Mouse (Mus musculus) limb, embryonic 10.5 days (tissue): ENCODE measurements at regions not wholly inside any gene's neighbourhood (a gene's known extent, or its start where the extent isn't known, plus 50 kb on each side); places are given as distances from the start of the nearest gene placed in this dataset.

Experiments used
- DNase-seq: peaks from one replicate; pipeline ENCODE4 v3.0.0-alpha.2; 2017; ENCODE audit warnings: low spot score
- H3K27ac ChIP-seq: fragments of 300-500 bp; sonication (generic); 2 replicates; pipeline ENCODE4 v1.5.1; 2016; ENCODE audit warnings: mild to moderate bottlenecking
- H3K27me3 ChIP-seq: fragments of 300-500 bp; sonication (generic); 2 replicates; pipeline ENCODE4 v1.6.1; 2016; ENCODE audit warnings: low read depth, mild to moderate bottlenecking; ENCODE audit not compliant: poor library complexity, severe bottlenecking
- H3K36me3 ChIP-seq: fragments of 300-500 bp; sonication (generic); 2 replicates; pipeline ENCODE4 v1.6.1; 2016; ENCODE audit warnings: mild to moderate bottlenecking, moderate library complexity
- H3K4me1 ChIP-seq: fragments of 300-500 bp; sonication (generic); 2 replicates; pipeline ENCODE4 v1.6.1; 2016
- H3K4me3 ChIP-seq: fragments of 300-500 bp; sonication (generic); 2 replicates; pipeline ENCODE4 v1.5.1; 2016; ENCODE audit warnings: mild to moderate bottlenecking, moderate library complexity
- H3K9me3 ChIP-seq: fragments of 300-500 bp; sonication (generic); replicated peaks from 2 replicates; pipeline ENCODE4 v1.6.1; 2016; ENCODE audit warnings: mild to moderate bottlenecking
- WGBS: fragments of 180-500 bp; shearing (Covaris S2); methylation state at CpG from one replicate; pipeline ENCODE4 v1.1.7; 2016; 5-methylcytosine and 5-hydroxymethylcytosine counted together

DNA sequence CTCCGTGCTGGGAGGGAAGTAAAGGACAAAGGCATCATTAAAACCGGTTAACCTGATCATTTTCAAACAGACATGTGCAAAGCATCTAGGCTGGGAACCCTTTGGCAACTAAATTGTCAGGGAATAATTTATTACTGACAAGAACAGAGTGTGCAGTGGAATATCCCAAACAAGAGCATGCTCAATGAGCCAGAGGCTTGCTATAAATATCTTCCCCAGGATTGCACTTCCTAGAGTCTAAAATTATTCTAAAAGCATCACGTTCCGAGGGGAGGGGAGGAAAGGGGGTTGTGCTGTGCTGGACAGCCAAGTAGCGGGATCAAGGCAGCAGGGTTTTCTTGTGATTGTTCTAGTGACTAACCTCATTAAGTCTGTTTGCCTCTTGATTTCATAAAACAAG, 356.0 kb upstream of the Cited2 start:
- Histone ChIP-seq H3K4me3 (no peak overlapping the region), H3K27me3 (no peaks in the 10 kb centered on the region), H3K4me1 (peaks cover 9% of the 10 kb centered on the region), H3K9me3 (no peaks in the 10 kb centered on the region), H3K27ac (no peak overlapping the region), H3K36me3 (no peaks in the 10 kb centered on the region)
- WGBS: 26% methylated on average over 5 of the region's 5 CpGs
- no peak for DNase-seq

DNA sequence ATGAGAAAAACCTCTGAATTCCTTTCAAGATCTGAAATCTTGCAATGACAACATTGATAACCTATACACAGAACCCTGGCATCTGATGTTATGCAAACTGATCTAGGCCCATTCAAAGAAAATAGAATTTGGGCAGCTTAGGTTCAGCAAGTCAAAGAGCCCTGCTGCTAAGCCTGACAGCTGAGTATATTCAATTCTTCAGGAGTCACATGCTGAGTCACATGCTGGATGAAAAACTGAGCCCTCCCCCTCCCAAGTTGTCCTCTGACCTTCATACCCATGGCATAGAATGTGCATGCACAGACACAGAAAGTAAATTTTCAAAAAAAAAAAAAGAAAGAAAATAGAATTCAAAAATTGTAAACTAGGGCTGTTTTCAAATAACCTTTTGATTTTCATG, 355.6 kb upstream of the Cited2 start:
- no peaks in the 10 kb centered on the region for H3K27me3 ChIP-seq
- H3K36me3 ChIP-seq: no peaks in the 10 kb centered on the region
- no peak for DNase-seq

DNA sequence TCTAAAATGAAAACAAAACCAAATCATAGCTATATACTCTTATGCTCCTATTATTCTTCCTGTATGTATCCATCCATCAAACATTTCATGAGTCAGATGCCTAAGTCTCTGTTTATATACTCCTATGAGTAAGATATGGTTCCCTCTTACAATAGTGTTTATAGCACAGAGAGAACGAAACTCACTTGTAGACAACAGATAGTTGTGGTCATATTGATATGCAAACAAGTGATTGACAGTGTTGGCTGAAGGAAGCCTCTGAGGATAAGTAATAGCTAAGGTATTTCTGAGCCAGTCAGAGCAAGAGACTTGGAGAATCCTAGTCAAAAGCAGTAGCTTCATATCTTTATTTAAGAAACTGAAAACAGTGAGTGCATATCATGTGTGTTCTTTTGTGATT, 354.4 kb upstream of the Cited2 start:
- Histone ChIP-seq H3K36me3 (no peaks in the 10 kb centered on the region), H3K4me3 (no peak overlapping the region), H3K27ac (no peak overlapping the region), H3K4me1 (peaks cover 9% of the 10 kb centered on the region), H3K9me3 (no peaks in the 10 kb centered on the region), H3K27me3 (no peaks in the 10 kb centered on the region)
- 87% methylated on average over 1 of the region's 1 CpGs for WGBS
- DNase-seq: no peak

More for the DNA sequence above, 355.6 kb upstream of the Cited2 start:
- H3K9me3 ChIP-seq: no peaks in the 10 kb centered on the region
- no peak overlapping the region for H3K4me3 ChIP-seq
- H3K27ac ChIP-seq: no peak overlapping the region
- peaks cover 9% of the 10 kb centered on the region for H3K4me1 ChIP-seq

DNA sequence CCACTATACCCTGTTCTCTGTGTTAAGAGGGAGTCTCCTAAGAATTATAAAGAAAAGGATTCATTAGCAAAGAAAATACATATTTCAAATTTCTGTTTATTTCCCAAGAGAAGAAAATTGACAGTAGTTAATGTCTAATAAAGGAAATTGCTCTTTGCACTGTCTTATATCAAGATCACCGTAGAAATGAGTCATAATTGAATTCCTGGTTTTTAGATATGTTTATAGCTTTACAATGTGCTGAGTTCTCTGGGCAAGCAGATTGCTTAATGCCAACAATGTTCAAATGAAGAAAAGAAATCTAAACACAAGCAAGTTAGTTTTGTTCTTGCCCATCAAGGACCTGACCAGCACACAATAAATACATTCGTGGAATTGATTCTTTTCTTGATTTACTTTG, 350.1 kb upstream of the Cited2 start:
- WGBS: 92% methylated on average over 2 of the region's 2 CpGs

DNA sequence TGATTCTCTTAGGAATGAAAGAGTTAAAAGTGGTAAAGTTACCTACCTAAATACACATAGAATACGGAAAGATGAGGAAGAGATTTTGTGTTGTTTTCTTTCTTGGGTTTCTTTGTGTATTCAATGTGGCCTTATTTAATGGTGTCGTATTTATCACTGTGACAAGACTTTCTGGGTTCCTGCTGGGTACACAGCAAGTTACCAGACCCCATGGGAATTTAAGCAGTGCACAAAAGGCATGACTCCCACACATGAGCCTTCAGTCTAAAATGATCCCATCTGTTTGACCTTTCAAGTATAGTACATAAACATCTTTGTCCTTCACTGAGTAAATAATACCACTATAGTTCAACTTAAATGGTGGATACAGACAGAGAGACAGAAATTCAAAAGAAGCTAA, 349.0 kb upstream of the Cited2 start:
- WGBS: 49% methylated on average over 2 of the region's 2 CpGs
- no peak for DNase-seq
- H3K4me3 ChIP-seq: no peak overlapping the region

More for the DNA sequence above, 350.1 kb upstream of the Cited2 start:
- Histone ChIP-seq H3K4me3 (no peak overlapping the region), H3K4me1 (0 out of 2 replicates have a peak, but pooled peaks cover 7% of the 10 kb centered on the region), H3K27me3 (no peaks in the 10 kb centered on the region), H3K9me3 (no peaks in the 10 kb centered on the region), H3K27ac (no peak overlapping the region), H3K36me3 (no peaks in the 10 kb centered on the region)
- DNase-seq: no peak

DNA sequence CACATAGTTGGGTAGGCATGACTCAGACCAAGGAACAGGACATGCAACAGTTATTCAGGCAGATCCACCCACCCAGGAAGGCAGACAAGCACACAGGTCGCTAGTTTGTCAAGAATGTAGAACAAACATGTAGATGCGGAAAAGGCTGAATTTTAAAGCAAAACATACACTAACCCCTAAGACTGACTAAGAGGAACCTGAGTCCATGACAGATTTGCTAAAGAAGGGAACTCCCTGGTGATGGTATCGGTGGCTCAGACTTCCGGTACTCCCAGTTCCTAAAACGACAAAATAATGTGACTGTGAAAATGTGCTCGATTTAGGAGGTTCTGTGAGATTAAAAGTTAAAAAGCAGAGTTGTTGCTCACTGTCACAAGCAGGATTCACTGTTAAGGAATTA, 340.0 kb upstream of the Cited2 start:
- no peak for DNase-seq
- Histone ChIP-seq H3K4me3 (no peak overlapping the region), H3K36me3 (no peaks in the 10 kb centered on the region), H3K27me3 (no peaks in the 10 kb centered on the region), H3K9me3 (no peaks in the 10 kb centered on the region), H3K27ac (no peak overlapping the region), H3K4me1 (no peaks in the 10 kb centered on the region)
- 94% methylated on average over 6 of the region's 6 CpGs for WGBS

More for the DNA sequence above, 349.0 kb upstream of the Cited2 start:
- Histone ChIP-seq H3K27me3 (no peaks in the 10 kb centered on the region), H3K9me3 (no peaks in the 10 kb centered on the region), H3K4me1 (0 out of 2 replicates have a peak, but pooled peaks cover 7% of the 10 kb centered on the region), H3K27ac (no peak overlapping the region), H3K36me3 (no peaks in the 10 kb centered on the region)

DNA sequence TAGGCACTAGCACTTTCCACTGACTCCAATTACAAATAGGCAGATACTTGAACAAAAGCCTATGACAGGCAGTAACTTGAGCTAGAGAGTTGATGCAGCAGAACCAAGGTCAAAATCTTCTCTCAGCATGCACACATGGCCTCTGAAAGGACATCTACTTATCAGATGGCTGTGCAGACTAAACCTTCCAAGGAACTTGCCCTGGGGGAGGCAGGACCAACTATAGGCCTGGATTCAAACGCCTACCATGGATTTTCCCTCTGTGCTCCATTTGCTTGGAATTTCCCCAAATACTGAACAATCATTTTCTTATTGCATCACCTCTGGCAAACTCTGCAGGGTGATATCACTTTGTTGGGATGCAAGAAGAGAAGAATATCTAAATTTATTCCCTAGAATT, 337.8 kb upstream of the Cited2 start:
- H3K36me3 ChIP-seq: no peaks in the 10 kb centered on the region
- no peak overlapping the region for H3K27ac ChIP-seq
- DNase-seq: no peak
- H3K4me3 ChIP-seq: no peak overlapping the region
- WGBS: 73% methylated on average over 1 of the region's 1 CpGs
- no peaks in the 10 kb centered on the region for H3K9me3 ChIP-seq
- H3K27me3 ChIP-seq: no peaks in the 10 kb centered on the region
- H3K4me1 ChIP-seq: no peaks in the 10 kb centered on the region

DNA sequence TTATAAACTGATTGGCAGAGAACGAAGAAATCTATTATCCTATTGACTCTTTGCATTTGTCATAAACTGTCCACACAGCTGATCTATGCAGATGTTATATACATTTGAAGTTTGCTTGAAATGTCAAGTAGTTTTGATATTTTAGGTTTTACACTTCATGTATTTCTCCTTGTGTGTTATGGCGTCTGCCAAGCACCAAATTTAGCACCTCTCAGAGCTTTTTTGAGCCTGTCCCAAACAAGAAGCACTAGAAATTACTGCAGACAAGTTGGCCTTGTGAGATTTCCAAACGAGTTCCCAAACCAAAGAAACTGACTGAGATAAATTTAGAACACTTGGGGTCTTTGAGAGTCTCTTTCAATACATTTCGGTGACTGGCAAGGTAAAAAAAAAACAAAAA, 335.7 kb upstream of the Cited2 start:
- H3K36me3 ChIP-seq: no peaks in the 10 kb centered on the region
- WGBS: 78% methylated on average over 4 of the region's 4 CpGs
- no peaks in the 10 kb centered on the region for H3K4me1 ChIP-seq
- no peak for DNase-seq
- no peak overlapping the region for H3K27ac ChIP-seq
- no peaks in the 10 kb centered on the region for H3K9me3 ChIP-seq
- no peaks in the 10 kb centered on the region for H3K27me3 ChIP-seq
- H3K4me3 ChIP-seq: no peak overlapping the region

DNA sequence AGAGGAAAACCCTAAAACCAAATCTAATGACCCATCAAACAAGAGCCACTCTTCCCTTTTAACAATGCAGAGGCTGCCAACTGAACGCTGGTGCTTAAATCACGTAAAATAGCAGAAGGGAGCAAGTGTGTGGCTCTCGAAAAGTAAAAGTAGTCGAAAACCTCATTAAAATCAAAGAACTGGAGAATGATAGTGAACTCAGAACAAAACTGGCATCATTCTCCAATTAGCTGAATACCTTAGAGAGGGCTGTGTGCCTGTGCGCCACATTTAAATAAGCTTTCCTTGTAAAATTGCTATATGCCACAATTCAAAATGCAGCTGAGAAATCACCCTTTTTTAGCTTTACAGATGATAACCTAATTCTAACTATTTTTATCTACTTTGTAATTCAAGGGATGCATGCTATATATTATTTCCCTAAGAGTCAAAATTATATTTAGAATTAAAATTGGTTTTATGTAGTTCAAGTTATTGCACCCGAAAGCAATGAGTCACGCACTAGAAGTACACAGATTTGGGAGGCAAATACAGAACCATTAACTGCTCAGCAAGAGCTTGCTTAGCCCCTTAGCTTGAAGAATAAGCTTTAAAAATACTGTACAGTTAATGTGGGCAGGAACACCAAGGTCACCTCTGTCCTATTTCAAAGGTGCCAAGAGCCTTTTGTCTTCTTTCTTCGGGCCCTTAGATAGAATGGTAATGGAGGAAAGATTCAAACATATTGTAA, 327.4 kb upstream of the Cited2 start:
- H3K36me3 ChIP-seq: no peaks in the 10 kb centered on the region
- H3K27me3 ChIP-seq: no peaks in the 10 kb centered on the region
- DNase-seq: no peak
- WGBS: 74% methylated on average over 8 of the region's 8 CpGs
- no peak overlapping the region for H3K4me3 ChIP-seq
- peaks cover 17% of the 10 kb centered on the region; the same call in 1 of the 2 replicates for H3K4me1 ChIP-seq
- no peak overlapping the region for H3K27ac ChIP-seq
- no peaks in the 10 kb centered on the region for H3K9me3 ChIP-seq

DNA sequence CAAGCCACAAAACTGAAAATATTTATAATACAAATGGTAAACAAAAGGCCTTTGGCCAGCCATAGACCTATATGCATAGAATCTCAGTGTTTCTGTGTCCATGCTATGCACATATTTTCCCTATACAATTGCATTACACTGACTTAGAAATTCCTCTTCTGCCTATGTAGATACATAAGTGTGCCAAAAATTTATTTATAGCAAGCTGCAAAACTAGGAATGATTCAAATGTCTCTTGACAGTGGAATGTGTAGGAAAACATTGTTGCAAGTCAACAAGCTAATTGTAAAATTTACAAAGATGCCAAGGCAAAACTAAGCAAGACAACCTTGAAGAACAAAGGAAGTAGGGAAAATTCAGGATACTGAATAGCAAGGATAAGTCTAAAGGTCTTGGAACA, 319.1 kb upstream of the Cited2 start:
- Histone ChIP-seq H3K36me3 (no peaks in the 10 kb centered on the region), H3K9me3 (no peaks in the 10 kb centered on the region), H3K4me1 (0 out of 2 replicates have a peak, but pooled peaks cover 8% of the 10 kb centered on the region), H3K27ac (no peak overlapping the region), H3K27me3 (no peaks in the 10 kb centered on the region), H3K4me3 (no peak overlapping the region)
- no peak for DNase-seq

DNA sequence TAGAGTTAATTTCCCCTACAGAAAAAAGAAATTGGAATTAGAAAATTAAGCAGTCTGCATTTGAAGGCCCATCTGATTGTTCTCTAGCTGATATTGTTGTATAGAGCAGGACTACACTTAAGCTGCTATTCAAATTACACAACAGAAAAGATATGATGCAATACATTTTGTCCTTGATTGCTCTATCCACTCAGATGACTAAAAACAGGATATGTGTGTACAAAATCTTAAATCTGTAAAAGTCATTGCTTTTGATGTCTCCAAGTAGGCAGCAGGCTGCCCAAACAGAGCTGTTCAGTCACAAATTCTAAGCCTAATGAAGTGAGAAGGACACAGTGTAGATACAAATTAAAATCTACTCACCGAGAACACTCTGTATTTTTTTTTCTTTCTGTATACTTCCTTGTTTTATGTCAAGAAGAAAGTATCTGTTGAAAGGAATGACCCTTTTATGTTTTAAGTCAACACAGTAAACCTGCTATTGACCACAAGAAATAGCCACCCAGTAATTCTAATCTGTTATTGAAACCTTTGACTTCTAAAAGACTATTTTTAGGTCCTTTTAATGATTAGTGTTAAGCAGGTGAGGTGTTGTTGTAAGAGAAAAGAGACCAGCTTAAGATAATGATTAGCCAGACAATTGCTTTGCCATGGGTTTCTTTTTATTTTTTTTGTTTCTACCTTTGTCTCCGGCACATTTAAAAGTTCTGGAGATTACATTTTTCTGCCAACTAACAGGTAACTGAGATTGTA, 315.0 kb upstream of the Cited2 start:
- H3K27ac ChIP-seq: no peak overlapping the region
- 45% methylated on average over 2 of the region's 2 CpGs for WGBS
- no peak for DNase-seq
- H3K9me3 ChIP-seq: no peaks in the 10 kb centered on the region
- H3K36me3 ChIP-seq: no peaks in the 10 kb centered on the region
- H3K4me1 ChIP-seq: 0 out of 2 replicates have a peak, but pooled peaks cover 8% of the 10 kb centered on the region
- no peak overlapping the region for H3K4me3 ChIP-seq
- no peaks in the 10 kb centered on the region for H3K27me3 ChIP-seq

DNA sequence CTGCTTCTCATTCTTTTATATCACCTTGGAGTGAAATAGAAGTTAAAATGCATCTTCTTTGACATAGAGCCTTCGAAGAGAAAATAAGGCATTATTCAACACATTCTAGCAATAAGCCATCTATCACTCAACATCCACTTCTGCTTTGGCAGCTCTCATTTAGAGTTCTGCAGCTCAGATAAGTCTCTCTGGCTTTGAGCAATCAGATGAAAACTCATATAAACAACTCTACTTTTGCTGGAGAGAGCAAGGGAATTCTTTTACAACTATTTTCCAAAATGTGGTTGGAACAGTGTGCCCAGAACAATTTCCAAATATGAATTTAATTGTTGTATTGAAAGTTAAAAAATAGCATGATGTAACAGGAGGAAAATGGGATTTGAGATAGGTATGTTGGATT, 314.2 kb upstream of the Cited2 start:
- no peak overlapping the region for H3K4me3 ChIP-seq
- H3K27ac ChIP-seq: no peak overlapping the region
- no peak for DNase-seq
- H3K4me1 ChIP-seq: 0 out of 2 replicates have a peak, but pooled peaks cover 8% of the 10 kb centered on the region
- no peaks in the 10 kb centered on the region for H3K9me3 ChIP-seq
- H3K36me3 ChIP-seq: no peaks in the 10 kb centered on the region
- WGBS: 75% methylated on average over 1 of the region's 1 CpGs
- no peaks in the 10 kb centered on the region for H3K27me3 ChIP-seq

DNA sequence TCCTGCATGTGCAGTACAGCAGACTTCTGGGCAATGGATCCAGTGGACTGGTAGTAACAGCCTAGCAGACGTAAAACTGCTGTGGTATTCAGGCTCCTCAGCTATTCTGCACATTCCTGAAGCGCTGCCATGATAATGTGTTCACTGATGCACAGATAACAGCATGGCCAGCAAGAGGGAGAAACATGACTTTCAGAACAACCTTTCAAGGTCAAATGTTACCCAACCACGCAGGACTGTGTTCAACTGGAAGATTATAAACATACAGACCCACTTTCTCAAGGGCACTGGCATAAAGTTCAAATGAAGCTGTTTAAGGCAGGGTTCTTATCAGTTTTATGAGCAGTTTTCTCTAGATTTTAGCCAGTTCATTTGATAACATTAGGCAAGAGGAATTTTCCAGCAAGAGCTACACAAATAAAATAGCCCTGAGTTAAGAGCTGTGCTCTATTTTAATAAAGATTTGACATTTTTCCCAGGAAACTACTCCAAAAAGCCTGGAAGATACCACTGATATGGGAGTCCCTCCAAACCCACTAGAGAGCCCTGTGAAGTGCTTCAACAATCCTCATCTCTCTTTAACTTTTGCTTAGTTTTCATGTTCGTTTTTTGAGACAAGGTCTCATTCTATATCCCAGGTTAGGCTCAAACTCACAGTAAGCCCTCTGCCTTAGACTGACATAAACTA, 311.6 kb upstream of the Cited2 start:
- Histone ChIP-seq H3K27ac (no peak overlapping the region), H3K4me3 (no peak overlapping the region), H3K4me1 (0 out of 2 replicates have a peak, but pooled peaks cover 8% of the 10 kb centered on the region), H3K27me3 (no peaks in the 10 kb centered on the region), H3K36me3 (no peaks in the 10 kb centered on the region), H3K9me3 (no peaks in the 10 kb centered on the region)
- 77% methylated on average over 4 of the region's 4 CpGs for WGBS
- no peak for DNase-seq
